Mouse (Mus musculus) urinary bladder, postnatal 14 days (tissue): ENCODE measurements around the gene Catsper4.

Experiments
- DNase-seq: peaks from one replicate; pipeline ENCODE4 v3.0.0; 2021; ENCODE audit warnings: low spot score

Gene Catsper4

DNA sequence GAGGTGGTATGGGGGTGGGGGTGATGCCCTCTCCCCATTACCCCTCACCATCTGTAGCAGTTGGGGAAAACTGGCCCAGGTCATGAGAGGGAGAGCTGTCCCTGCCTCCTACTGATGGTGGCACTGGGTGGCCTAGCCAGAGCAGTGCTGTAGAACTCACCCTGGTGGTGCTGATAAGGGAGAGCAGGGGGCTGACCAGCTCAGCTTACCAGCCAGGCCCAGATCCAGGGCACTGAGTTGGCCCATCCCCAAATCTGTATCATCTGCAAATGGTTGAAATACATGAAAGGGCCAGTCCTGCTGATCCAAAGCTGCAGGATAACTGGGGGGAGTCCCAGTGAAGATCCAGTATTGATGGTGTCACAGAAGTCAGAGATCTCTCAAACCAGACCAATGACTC, 45.4 kb downstream of the Catsper4 start:
- no peak for DNase-seq

- DNase-seq, result no peak
These were observed 46.1 kb downstream of the Catsper4 start for GRCm38 (mm10) chr4:134181112-134181511.

DNA sequence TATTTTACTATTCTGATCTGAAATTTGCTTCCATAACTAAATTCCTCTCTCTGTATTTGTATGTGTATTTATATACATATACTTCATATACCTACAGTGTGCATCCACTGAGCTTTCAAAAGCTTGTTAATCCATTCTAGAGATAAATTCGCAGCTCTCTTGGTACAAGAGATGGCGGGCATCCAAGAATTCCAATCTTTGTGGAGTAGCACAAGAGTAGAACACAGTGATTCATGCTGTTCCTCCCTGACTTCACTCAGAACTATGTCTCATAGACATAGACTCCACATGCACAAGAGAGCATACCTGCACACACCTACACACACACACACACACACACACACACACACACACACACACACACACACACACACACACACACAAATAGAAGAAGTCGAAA, 54.8 kb downstream of the Catsper4 start:
- no peak for DNase-seq

DNA sequence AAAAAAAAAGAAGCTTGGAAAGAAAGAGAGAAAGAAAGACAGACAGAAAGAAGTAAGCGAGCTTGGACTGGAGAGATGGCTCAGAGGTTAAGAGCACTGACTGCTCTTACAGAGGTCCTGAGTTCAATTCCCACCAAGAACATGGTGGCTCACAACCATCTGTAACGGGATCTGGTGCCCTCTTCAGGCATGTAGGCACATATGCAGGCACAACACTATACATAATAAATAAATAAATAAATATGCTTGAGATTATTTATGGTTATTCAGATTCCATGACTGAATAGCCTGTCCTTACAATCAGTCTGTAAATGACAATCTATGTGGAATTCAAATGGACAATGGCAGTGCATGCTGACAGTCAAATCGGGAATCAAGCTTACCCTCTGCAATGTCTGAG, 60.3 kb downstream of the Catsper4 start:
- no peak for DNase-seq

- DNase-seq, result no peak
These were observed 61.4 kb downstream of the Catsper4 start for GRCm38 (mm10) chr4:134165548-134166465.

GRCm38 (mm10) chr4:134165024-134165423, 62.2 kb downstream of the Catsper4 start:
- no peak for DNase-seq

- no peak for DNase-seq
These were observed 62.6 kb downstream of the Catsper4 start for GRCm38 (mm10) chr4:134164591-134164990.
